Mouse (Mus musculus): ENCODE measurements around the gene Atrx.

The Atrx gene

DNA sequence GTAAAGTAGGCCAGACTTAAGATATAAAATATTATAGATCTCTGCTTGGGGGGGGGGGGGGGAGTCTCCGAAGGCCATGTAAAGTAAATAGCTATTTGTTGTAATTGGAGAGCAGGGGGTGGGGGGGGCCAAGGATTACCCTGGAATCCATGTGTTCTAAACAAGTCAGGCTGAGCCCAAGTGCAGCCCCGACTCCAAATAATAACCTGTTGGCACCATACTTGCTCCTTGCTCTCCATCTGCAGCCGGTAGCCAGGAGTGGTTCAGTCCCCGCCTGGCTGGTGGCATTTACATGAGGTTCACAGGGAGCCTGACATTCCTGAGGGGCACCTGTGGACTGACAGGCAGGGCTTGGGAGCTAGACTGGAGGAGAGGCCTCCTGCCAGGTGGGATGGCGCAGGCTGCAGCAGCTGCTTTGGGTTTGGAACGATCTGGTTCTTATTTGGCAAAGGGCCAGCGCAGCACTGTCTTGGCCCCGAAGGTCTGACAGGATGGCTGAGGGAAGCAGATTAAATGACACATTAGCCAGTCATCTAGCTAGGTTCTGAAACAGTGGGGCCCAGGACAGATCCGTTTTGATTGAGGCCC is 161.9 kb downstream of the Atrx start:
- no peak for DNase-seq (ENCODE audit: low spot score)

DNA sequence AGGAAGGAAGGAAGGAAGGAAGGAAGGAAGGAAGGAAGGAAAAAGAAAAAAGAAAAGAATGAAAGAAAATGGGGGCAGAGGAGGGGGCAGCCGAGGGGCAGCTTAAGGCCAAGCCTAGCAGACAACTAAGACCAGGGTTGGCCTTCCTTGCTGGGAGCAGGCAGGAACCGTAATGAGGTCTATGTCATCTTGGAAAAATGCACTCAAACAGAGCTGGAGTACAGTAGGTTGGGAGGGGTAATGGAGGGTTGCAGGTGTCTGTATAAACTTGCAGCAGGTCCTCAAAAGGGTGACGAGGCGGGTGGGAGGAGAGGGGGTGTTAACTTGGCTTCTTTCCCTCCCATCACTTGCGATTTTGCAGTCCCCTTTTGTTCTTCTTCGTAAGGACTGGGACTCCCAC is 163.2 kb downstream of the Atrx start:
- DNase-seq (ENCODE audit: low spot score) = no peak

DNA sequence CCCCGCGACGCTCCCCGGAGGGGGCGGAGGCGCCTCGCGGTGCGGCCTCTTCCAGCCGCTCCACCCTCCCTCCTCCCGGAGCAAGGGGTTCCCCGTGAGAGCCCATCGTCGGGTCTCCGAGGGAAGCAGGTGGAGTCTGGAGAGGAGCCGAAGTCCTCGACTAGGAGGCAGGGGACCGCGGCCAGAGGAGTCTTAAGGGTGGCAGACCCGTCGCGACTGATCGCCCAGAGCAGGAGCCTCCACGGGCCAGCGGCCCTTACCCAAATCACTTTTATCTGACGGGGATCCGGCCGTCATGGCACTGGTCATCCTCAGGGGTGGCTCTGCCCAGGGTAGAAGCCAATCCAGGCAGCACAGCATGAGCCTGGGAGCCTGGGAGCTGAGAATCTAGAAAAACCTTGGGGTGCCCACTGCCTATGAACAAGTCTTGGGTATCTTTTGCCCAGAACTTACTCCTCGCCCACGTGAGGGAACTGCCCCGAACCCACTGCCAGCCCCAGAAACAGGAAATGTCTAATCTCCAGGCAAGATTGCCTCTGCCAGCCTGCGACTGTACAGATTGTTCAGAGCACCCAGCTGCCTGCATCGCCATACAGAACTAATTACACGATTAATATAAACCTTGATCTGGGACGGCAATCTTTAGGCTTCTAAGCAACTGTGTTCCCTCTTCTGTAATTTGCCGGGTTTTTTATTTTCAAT is 164.0 kb downstream of the Atrx start:
- no peak for DNase-seq (ENCODE audit: low spot score)

DNA sequence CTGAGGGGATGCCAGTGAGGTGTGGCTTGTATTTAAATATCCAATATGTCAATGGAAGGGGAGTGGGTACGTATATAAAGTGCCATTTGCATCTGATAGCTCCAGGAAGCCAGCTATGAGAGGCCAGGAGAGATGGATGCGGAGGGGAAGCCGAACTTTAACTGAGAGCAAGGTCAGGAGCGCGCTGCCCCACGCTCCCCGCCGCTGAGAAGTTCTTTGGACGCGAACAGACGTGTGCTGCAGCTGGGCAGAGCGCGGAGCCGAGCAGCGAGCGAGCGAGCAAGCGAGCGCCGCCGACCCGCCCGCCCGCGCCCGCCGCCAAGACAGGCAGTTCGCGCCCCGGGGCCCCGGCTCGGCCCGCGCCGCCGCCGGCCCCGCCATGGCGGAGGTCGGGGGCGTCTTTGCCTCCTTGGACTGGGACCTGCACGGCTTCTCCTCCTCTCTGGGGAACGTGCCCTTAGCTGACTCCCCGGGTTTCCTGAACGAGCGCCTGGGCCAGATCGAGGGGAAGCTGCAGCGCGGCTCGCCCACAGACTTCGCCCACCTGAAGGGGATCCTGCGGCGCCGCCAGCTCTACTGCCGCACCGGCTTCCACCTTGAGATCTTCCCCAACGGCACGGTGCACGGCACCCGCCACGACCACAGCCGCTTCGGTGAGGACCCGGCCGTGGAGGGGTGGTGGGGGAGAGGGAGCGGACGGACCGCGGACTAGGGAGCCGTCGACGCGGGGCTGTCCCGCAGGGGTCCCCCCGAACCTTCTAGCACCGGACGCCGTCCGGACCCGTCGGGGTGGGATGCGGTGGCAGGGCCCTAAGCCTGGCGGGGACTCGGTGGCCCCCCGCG is 164.8 kb downstream of the Atrx start, which contains the start of gene Fgf16:
Gene Fgf16 (plus strand): TSS at position 118 of the 843 bp plus-strand sequence.
- DNase-seq (ENCODE audit: low spot score) = no peak

DNA sequence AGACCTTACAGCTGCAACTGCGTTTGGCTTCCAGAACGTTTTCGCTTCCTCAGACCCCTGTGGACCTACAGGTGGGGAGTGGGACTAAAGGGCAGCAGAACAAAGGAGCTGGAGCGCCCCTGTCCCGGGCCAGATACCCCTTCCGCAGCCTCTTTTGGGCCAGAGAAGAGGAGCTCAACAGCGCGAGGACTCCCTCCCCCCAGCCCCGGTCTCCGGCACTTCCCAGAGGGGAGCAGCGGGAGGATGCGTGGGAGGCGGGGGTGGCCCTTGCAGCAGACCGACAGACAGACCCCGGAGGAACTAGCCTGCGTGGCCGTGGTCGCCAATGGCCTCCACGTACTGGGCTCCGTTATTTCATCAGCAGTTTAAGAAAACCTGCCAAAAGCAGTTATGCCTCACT is 165.6 kb downstream of the Atrx start:
- no peak for DNase-seq (ENCODE audit: low spot score)

DNA sequence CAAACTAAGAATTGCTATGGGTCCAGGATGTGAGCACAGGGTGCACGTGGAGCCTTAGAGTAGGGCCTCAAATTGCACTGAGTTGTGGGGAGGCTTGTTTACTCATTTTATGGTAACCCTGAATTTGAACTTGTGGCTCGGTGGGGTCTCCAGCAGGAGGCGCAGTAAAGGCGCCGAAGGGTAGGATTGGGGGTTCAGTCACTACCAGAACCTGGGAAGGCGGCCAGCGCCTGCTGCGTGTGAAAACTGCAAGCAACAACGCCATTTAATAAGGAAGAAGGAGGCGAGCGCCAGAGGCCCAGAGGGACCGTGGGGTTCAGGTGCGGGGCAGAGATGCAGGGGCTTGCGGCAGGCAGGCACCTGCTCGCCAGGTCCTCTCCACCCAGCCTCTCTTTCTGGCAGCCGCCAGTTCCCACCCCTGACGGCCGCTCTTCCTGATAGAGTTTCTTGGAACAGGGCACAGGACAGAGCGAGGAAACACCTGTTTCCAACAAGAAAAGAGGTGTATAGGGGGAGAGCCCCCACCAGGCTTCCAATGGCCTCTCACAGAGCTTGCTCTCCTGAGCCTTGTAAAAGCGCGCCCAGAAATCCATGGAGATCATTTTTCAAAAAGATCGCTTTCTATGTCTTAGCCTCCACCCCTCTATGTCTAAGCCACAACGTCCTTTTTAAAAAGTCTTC is 166.2 kb downstream of the Atrx start:
- DNase-seq (ENCODE audit: low spot score) = no peak

Data from lung, postnatal 25 days (tissue).